Mouse (Mus musculus) CD4-positive helper T cell, adult 2 months (primary cell): ENCODE data around the gene Hspb11.
A peak's percentile ranks its signal among the peaks of the same experiment; 100 is the strongest.

ENCODE experiments used
- DNase-seq: peaks from one replicate; pipeline ENCODE4 v3.0.0-alpha.2; 2012; ENCODE audit warnings: low read depth, missing footprints, low spot score

Gene Hspb11

GRCm38 (mm10) chr4:107249471-107249870 is 3.9 kb upstream of the Hspb11 start:
- DNase-seq, result no peak

- DNase-seq, result peak; percentile 55
Observed at GRCm38 (mm10) chr4:107250494-107250893, 2.9 kb upstream of the Hspb11 start.

GRCm38 (mm10) chr4:107252522-107252921 is 871 bp upstream of the Hspb11 start:
- no peak for DNase-seq

- DNase-seq, result no peak
Observed at GRCm38 (mm10) chr4:107254414-107254813, 1.0 kb downstream of the Hspb11 start.

DNA sequence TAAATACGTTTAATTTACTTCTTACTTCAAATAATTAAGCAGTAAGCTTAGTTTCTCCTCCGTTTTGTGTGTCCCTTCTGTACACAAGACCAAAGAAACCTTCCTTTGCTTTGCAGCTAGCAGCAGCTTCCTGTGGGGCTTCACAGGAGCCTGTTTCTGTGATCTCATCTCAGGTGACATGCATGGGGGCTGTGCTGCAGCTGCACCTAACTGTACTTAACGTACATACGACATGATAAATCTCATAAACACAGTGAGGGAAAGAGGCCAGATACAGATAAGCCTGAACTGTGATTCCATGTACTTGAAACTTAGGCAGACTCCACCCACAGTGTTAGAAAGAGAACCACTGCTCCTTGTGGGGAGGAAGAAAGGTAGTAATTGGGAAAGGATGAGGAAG is 6.6 kb downstream of the Hspb11 start:
- DNase-seq, result peak; percentile 55

GRCm38 (mm10) chr4:107273683-107274082 is 20.3 kb downstream of the Hspb11 start:
- DNase-seq, result no peak

DNA sequence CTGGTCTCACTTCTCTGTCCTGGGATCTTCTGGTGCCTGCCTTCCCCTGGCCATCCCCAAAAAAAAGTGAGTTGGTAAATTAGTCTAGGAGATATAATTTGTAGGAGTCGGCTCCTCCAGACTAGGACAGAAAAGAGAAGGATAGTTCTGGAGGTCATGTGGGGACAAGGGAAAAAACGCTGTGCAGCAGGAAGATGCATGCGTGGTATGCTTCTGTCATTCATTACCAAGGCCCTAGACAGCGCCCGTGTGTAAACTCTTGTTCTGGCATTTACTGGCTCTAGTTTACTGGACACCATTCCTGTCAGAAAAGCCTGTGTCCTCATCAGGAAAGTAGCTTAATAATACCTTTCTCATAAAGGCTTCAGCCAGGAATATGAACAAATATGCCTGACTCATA is 21.1 kb downstream of the Hspb11 start:
- DNase-seq, result no peak

DNA sequence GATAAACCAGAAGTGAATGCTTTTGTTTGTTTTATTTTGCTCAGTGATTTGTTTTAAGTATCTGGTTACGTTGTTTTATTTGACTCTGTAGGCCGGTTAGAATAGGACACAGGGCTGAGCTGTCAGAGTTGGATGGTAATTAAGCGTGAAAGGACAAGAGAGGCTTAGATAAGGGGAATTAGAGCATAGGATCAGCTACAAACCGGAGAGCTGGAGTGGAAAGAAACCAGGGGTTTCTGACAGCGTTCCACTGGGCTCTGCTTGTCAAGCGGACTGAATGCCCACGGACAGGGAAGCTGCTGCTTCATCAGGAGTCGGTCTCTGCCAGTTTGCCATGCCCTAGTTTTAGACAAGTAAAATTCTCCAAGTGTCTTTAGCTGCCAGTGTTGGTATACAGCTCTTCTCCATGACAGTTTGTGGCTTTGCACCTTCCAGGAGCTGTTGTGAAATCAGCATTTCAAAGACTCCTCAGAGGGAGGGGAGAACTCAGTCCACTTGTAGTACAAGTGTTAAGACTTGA is 24.9 kb downstream of the Hspb11 start:
- DNase-seq, result no peak

GRCm38 (mm10) chr4:107280843-107281475 is 27.6 kb downstream of the Hspb11 start:
- DNase-seq, result no peak

DNA sequence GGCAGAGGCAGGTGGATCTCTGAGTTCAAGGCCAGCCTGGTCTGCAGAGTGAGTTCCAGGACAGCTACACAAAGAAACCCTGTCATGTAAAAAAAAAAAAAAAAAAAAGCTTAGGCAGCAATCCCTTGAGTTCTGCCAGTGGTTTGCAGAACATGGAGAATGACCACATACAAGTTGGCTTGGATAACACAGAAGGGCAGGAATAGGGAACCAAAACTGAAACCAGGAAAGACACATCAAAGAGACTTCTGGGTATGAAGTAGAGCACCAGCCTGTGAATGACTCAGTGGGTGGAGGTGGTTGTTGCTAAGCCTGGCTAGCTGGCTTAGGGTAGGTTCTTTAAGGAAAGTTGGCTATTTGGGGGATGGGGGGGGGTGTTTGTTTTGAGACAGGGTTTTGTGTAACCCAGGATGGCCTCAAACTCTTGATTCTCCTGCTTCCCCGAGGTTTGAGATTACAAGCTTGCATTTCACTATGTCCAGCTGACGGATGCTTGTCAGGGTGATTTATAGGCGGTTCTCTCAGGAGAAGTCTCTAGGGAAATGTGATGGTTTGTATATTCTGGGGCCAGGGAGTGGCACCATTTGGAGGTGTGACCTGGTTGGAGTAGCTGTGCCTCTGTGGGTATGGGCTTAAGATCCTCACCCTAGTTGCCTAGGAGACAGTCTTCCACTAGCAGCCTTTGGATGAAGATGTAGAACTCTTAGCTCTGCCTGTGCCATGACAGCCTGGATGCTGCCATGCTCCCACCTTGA is 32.2 kb downstream of the Hspb11 start:
- DNase-seq, result no peak

GRCm38 (mm10) chr4:107286386-107286785 is 33.0 kb downstream of the Hspb11 start:
- no peak for DNase-seq

DNA sequence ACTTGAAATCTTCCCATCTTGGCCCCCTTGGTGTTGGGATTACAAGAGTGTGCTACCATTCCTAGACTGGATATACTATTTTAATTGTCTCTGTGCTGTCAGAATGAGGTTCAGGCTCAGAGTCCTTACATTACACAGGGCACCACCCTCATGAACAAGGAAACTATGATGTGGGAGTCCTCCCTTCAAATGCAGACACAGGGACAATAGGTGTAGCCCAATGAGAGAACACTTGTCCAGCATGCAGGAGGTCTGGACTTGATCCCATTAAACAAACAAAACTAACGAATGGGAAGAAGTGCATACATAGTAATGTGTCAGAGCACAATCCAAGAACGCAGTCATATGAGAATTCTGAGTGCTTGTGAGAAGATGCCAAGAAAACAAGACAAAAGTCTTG is 34.1 kb downstream of the Hspb11 start:
- DNase-seq, result no peak

DNA sequence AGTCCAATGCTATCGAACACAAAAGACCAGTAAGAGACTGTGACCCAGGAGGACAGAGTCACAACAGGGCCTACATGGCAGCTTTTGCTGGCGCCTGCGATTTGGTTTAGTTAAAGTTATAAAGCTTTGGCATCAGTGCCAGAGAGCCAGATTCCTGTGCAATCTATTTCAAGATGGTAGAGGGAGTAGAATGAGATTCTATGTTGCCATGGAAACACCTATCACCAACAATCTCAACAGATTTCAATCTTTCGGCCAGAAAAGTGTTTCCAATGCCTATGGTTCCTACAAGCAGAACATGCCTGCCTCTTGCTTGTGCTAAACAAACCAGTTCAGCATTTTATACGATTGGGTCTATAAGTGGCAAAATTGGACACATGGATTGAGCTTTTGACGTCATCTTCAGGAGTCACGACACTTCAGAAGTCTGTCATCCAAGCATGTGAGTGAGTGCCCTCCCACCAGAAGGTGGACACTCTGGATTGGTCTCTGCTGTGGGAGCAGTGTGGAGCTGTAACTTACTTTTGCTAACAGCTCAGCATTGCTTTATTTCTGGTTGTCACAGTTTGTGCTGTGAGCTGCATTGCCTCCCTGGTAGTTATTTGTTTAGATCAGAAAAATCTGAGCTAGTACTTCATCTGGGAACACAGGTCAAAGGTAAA is 38.3 kb downstream of the Hspb11 start:
- no peak for DNase-seq

- no peak for DNase-seq
Observed at GRCm38 (mm10) chr4:107292273-107292662, 38.9 kb downstream of the Hspb11 start.

GRCm38 (mm10) chr4:107298071-107298606 is 44.7 kb downstream of the Hspb11 start:
- DNase-seq, result no peak

GRCm38 (mm10) chr4:107299779-107300340 is 46.5 kb downstream of the Hspb11 start:
- no peak for DNase-seq

DNA sequence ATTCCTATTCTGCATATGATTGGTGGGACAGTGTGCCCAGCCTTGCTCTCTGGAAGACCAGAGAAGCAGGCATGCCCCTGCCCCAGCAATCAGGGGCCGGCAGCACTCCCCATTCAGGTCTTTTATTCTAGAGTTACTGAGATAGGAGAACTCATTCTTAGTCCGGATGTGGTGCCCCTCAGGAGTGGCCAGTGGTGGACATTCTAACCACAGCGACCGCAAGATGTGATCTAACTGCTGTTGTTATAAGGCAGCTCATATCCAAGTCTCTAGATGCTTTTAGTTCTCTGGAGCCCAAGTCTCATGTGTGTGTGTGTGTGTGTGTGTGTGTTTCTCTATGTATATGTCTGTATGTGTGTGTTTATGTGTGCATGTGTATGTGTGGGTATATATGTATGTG is 47.0 kb downstream of the Hspb11 start:
- no peak for DNase-seq

DNA sequence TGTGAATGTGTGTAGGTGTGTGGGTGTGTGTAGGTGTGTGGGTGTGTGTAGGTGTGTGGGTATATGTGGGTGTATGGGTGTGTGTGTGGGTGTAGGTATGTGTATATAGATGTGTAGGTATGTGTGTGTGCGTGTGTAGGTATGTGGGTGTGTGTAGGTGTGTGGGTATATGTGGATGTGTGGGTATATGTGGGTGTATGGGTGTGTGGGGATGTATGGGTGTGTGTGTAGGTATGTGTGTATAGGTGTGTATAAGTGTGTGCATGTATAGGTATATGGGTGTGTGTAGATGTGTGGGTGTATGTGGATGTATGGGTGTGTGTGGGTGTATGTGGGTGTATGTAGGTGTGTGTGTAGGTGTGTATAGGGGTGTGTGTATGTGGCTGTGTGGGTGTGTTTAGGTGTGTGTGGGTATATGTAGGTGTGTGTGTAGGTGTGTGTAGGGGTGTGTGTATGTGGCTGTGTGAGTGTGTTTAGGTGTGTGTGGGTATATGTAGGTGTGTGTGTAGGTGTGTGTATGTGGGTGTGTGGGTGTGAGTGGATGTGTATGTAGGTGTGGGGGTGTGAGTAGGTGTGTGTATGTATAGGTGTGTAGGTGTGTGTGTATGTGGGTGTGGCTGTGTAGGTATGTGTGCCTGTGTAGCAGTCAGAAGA is 47.6 kb downstream of the Hspb11 start:
- no peak for DNase-seq

- no peak for DNase-seq
Observed at GRCm38 (mm10) chr4:107302221-107302620, 48.8 kb downstream of the Hspb11 start.

GRCm38 (mm10) chr4:107302832-107303231 is 49.4 kb downstream of the Hspb11 start:
- no peak for DNase-seq

DNA sequence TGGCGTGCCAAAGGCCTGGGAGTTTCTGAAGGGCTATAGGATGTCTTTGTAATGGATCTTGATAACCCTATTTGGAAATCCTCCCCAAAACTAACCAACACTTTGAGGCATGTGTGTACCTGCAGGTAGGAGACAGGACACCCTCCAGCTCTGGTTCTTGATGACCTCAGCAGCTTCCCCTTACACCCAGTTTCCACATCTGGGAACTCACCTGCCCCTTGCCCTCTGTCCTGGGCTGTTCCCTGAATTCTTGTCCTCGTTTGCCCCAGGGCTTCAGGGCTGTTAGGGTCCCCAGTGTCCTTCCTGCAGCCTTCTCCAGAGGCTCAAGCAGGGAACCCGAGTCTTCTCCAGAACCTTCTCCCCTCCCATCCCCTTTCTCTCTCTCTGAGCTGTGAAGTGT is 50.1 kb downstream of the Hspb11 start:
- DNase-seq, result no peak
